Comparison of ENCODE assay signal across 8 mouse cellular contexts in the genomic region with DNA sequence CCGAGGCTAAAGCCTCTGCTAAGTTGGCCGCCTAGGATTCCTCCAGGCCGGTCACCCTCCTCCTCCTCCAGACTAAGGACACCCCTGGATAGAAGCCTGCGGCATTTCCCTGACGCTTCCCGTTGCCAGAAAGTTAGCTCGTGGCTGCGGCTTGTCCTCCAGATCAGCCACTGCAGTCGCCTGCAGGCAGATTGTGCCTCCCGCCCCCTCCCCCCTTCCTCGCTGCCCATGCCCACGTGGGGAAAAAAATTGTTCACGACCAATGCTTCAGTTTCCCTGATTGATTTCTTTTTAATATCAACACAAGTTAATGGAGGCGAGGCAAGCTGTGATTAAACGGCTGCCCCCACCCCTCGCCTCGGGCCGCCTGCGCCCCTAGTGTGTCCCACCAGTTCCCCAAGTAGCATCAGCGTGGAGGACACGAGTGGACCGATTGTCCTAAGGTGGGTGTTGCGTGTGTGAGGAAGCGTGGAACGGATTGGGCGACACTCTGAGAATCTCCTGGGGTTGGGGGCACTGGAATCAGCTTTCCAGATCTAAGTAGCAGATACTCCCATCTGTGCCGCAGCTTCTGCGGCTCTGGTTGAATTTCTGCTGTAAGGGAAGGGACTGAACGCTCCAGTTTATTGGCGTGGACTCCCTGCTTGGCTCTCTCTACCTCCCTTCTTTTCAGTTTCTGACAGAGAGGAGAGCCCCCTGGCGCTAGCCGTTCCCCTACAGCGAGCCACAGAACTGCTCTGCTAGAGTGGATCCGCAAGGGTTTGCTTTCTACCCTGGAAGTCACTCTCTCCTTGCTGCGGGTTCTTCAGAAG. TPM values are rescaled to one million over a fixed set of nuclear protein-coding genes. Genes with fewer than 3 reads are reported as not detected.
DNase-seq lines count a peak whose midpoint lies in the region; ATAC-seq and TF ChIP-seq lines count a peak whose summit lies in the region.

No protein-coding gene starts in this region.

- no peaks in the 10 kb centered on the region for H3K9me3 ChIP-seq in E14TG2a.4 (ENCODE audit: low read length)
- no peaks in the 10 kb centered on the region for H3K9me3 ChIP-seq in embryonic facial prominence, embryonic 14.5 days (ENCODE audit: control insufficient read depth, low read length)
- no peaks in the 10 kb centered on the region for H3K9me3 ChIP-seq in limb, embryonic 14.5 days (ENCODE audit: control insufficient read depth, low read length)
- H3K9me3 ChIP-seq in midbrain, embryonic 15.5 days, result no peaks in the 10 kb centered on the region

- peak overlapping the region; percentile 76 for H3K27ac ChIP-seq in embryonic facial prominence, embryonic 14.5 days (replicated peaks; ENCODE audit: low read depth, low read length)
- H3K27ac ChIP-seq in limb, embryonic 14.5 days (replicated peaks; ENCODE audit: low read depth, low read length), result peak overlapping the region; percentile 65
- H3K27ac ChIP-seq in midbrain, embryonic 15.5 days, result peak overlapping the region; percentile 81

- peak overlapping the region; percentile 69 for H3K9ac ChIP-seq in embryonic facial prominence, embryonic 14.5 days (ENCODE audit: low read depth, low read length)
- H3K9ac ChIP-seq in limb, embryonic 14.5 days (ENCODE audit: low read depth, low read length, severe bottlenecking), result peak overlapping the region; percentile 73
- H3K9ac ChIP-seq in midbrain, embryonic 15.5 days, result peak overlapping the region; percentile 86

- DNase-seq in adrenal gland, adult 2 months, result peak; percentile 77
- DNase-seq in adrenal gland, postnatal 4 days (ENCODE audit: low spot score in 2 of 2), result no peak
- DNase-seq in embryonic facial prominence, embryonic 14.5 days (ENCODE audit: low spot score), result peak; percentile 88
- peak; percentile 76 for DNase-seq in heart, postnatal 4 days
- DNase-seq in limb, embryonic 14.5 days (ENCODE audit: low spot score), result peak; percentile 84
- no peak for DNase-seq in thymus, adult 18-20 months

- no peaks in the 10 kb centered on the region for H3K36me3 ChIP-seq in E14TG2a.4 (ENCODE audit: insufficient read depth, low read length)
- H3K36me3 ChIP-seq in embryonic facial prominence, embryonic 14.5 days (ENCODE audit: control insufficient read depth, insufficient read depth, low read length), result 0 out of 2 replicates have a peak, but pooled peaks cover 2% of the 10 kb centered on the region
- no peaks in the 10 kb centered on the region for H3K36me3 ChIP-seq in limb, embryonic 14.5 days (ENCODE audit: control insufficient read depth, insufficient read depth, low read length)
- H3K36me3 ChIP-seq in midbrain, embryonic 15.5 days (replicated peaks), result no peaks in the 10 kb centered on the region

- H3K4me2 ChIP-seq in embryonic facial prominence, embryonic 14.5 days (ENCODE audit: low read depth, low read length), result peak overlapping the region; percentile 88
- H3K4me2 ChIP-seq in limb, embryonic 14.5 days (replicated peaks; ENCODE audit: low read depth, low read length, severe bottlenecking), result peak overlapping the region; percentile 98
- H3K4me2 ChIP-seq in midbrain, embryonic 15.5 days, result peak overlapping the region; percentile 89

- 0 out of 2 replicates have a peak, but pooled peaks have one; percentile 15 for TF ChIP-seq POLR2A in limb, embryonic 14.5 days (IDR thresholded peaks at IDR 0.05; ENCODE audit: borderline replicate concordance, extremely low read depth, insufficient read depth, insufficient read length)

- H3K27me3 ChIP-seq in E14TG2a.4 (ENCODE audit: insufficient read depth, low read length), result peaks cover 89% of the 10 kb centered on the region
- peaks cover 9% of the 10 kb centered on the region for H3K27me3 ChIP-seq in embryonic facial prominence, embryonic 14.5 days (replicated peaks; ENCODE audit: control insufficient read depth, insufficient read depth, low read length)
- peaks cover 13% of the 10 kb centered on the region; the same call in 1 of the 2 replicates for H3K27me3 ChIP-seq in limb, embryonic 14.5 days (ENCODE audit: control insufficient read depth, insufficient read depth, low read length)
- H3K27me3 ChIP-seq in midbrain, embryonic 15.5 days (replicated peaks), result peaks cover 14% of the 10 kb centered on the region; the same call in 1 of the 2 replicates

- H3K4me1 ChIP-seq in E14TG2a.4 (replicated peaks; ENCODE audit: low read depth, low read length), result peaks cover 66% of the 10 kb centered on the region
- H3K4me1 ChIP-seq in embryonic facial prominence, embryonic 14.5 days (ENCODE audit: control insufficient read depth, insufficient read depth, low read length), result peaks cover 25% of the 10 kb centered on the region
- peaks cover 44% of the 10 kb centered on the region for H3K4me1 ChIP-seq in limb, embryonic 14.5 days (ENCODE audit: control insufficient read depth, insufficient read depth, low read length)
- peaks cover 55% of the 10 kb centered on the region for H3K4me1 ChIP-seq in midbrain, embryonic 15.5 days

- ATAC-seq in embryonic facial prominence, embryonic 14.5 days (ENCODE audit: low read depth), result peak; percentile 0; the same call in 1 of the 2 replicates
- no peak for ATAC-seq in limb, embryonic 14.5 days (ENCODE audit: low FRiP score, low read depth)
- peak; percentile 5 for ATAC-seq in midbrain, embryonic 15.5 days (replicated peaks)

- peak overlapping the region; percentile 78 for H3K4me3 ChIP-seq in E14TG2a.4 (replicated peaks; ENCODE audit: low read length)
- H3K4me3 ChIP-seq in embryonic facial prominence, embryonic 14.5 days (ENCODE audit: low read depth, low read length), result peak overlapping the region; percentile 55
- H3K4me3 ChIP-seq in limb, embryonic 14.5 days (replicated peaks; ENCODE audit: low read length), result peak overlapping the region; percentile 69
- peak overlapping the region; percentile 81 for H3K4me3 ChIP-seq in midbrain, embryonic 15.5 days

- TF ChIP-seq CTCF in E14TG2a.4 (conservative IDR thresholded peaks at IDR 0.05; ENCODE audit: low read length), result no peak

- WGBS in embryonic facial prominence, embryonic 14.5 days, result under 1% methylated on average over 31 of the region's 35 CpGs
- WGBS in limb, embryonic 14.5 days, result 1% methylated on average over 35 of the region's 35 CpGs
- under 1% methylated on average over 35 of the region's 35 CpGs for WGBS in midbrain, embryonic 15.5 days

RNA-seq across cellular contexts. Expression of a gene that starts 4.2 kb away (rescaled TPM):
- 10 to 100 TPM; 32.1 to 46.3 TPM for total RNA-seq in adrenal gland, adult 2 months (2021)
- polyA plus RNA-seq in adrenal gland, adult 2 months (2012; rRNA removed), result 16.4 and 16.6 TPM in 2 replicates
- total RNA-seq in adrenal gland, postnatal 4 days (2021), result 10 to 100 TPM; 42.5 to 51.6 TPM
- 41.6 and 42.1 TPM in 2 replicates for polyA plus RNA-seq in embryonic facial prominence, embryonic 14.5 days (2014; fragmentation: Nextera tagmentation; extraction: Ambion mirVana)
- total RNA-seq in heart, postnatal 4 days (2021), result 10 to 100 TPM; 44.7 to 50.9 TPM
- polyA plus RNA-seq in limb, embryonic 14.5 days (2012; rRNA removed), result 60.3 and 64.5 TPM in 2 replicates
- 30.4 and 34.2 TPM in 2 replicates for polyA plus RNA-seq in limb, embryonic 14.5 days (2014; fragmentation: Nextera tagmentation; extraction: Ambion mirVana)
- polyA plus RNA-seq in midbrain, embryonic 15.5 days (2015; fragmentation: Nextera tagmentation; extraction: Ambion mirVana), result 24.0 and 25.5 TPM in 2 replicates

Comparison
In these comparisons a context has a peak if more than half of its experiments do, and no peak if none do; other contexts are left out.
1. DNase-seq: peak in adrenal gland, adult 2 months (single experiment), embryonic facial prominence, embryonic 14.5 days (single experiment), heart, postnatal 4 days (single experiment) and limb, embryonic 14.5 days (single experiment); none in adrenal gland, postnatal 4 days (0 of 2) and thymus, adult 18-20 months (0 of 2).
2. Peak in every context shown above with its lines, with median percentiles within 50 percentile points of each other: H3K4me3 ChIP-seq, H3K27ac ChIP-seq, H3K4me2 ChIP-seq and H3K9ac ChIP-seq.